Mouse (Mus musculus) left cerebral cortex, adult 11 months (tissue): ENCODE data around the gene Wasl.

Experiments used
- DNase-seq: peaks from one replicate; pipeline ENCODE4 v3.0.0; 2022; ENCODE audit warnings: low spot score

The Wasl gene

GRCm38 (mm10) chr6:24664867-24665458 is at the start of gene Wasl:
TSS of gene Wasl (minus strand) at chr6:24665009.
- DNase-seq, result peak; percentile 97

- no peak for DNase-seq
These were observed 42.7 kb upstream of the Wasl start for GRCm38 (mm10) chr6:24707499-24707898.

GRCm38 (mm10) chr6:24707090-24707489 is 42.3 kb upstream of the Wasl start:
- DNase-seq, result no peak

GRCm38 (mm10) chr6:24697216-24697615 is 32.4 kb upstream of the Wasl start:
- no peak for DNase-seq

GRCm38 (mm10) chr6:24696117-24696516 is 31.3 kb upstream of the Wasl start:
- no peak for DNase-seq

GRCm38 (mm10) chr6:24694455-24695410 is 29.9 kb upstream of the Wasl start:
- DNase-seq, result no peak

GRCm38 (mm10) chr6:24687871-24688270 is 23.1 kb upstream of the Wasl start:
- no peak for DNase-seq

GRCm38 (mm10) chr6:24683113-24683512 is 18.3 kb upstream of the Wasl start:
- no peak for DNase-seq

- DNase-seq, result no peak
These were observed 3.0 kb upstream of the Wasl start for GRCm38 (mm10) chr6:24667829-24668228.

GRCm38 (mm10) chr6:24666248-24666647 is 1.4 kb upstream of the Wasl start:
- no peak for DNase-seq

GRCm38 (mm10) chr6:24664133-24664866 is 509 bp downstream of the Wasl start:
- no peak for DNase-seq

GRCm38 (mm10) chr6:24663196-24664132 is 1.3 kb downstream of the Wasl start:
- DNase-seq, result no peak

- no peak for DNase-seq
These were observed 2.3 kb downstream of the Wasl start for GRCm38 (mm10) chr6:24662483-24662882.

- DNase-seq, result no peak
These were observed 2.9 kb downstream of the Wasl start for GRCm38 (mm10) chr6:24661879-24662278.

- DNase-seq, result no peak
These were observed 7.0 kb downstream of the Wasl start for GRCm38 (mm10) chr6:24657647-24658387.

- no peak for DNase-seq
These were observed 8.7 kb downstream of the Wasl start for GRCm38 (mm10) chr6:24656094-24656493.

- DNase-seq, result no peak
These were observed 13.3 kb downstream of the Wasl start for GRCm38 (mm10) chr6:24651538-24651937.

GRCm38 (mm10) chr6:24650719-24651118 is 14.1 kb downstream of the Wasl start:
- DNase-seq, result peak; percentile 37

- DNase-seq, result no peak
These were observed 16.4 kb downstream of the Wasl start for GRCm38 (mm10) chr6:24648403-24648802.

- no peak for DNase-seq
These were observed 17.6 kb downstream of the Wasl start for GRCm38 (mm10) chr6:24647103-24647691.
